Mouse (Mus musculus) E14TG2a.4 (cell line): ENCODE measurements at regions not wholly inside any gene's neighbourhood (a gene's known extent, or its start where the extent isn't known, plus 50 kb on each side); places are given as distances from the start of the nearest gene placed in this dataset.

Experiments
- CTCF ChIP-seq: conservative IDR thresholded peaks from 2 replicates; pipeline ENCODE4 v1.5.1; 2014; ENCODE audit warnings: low read length
- NANOG ChIP-seq: IDR thresholded peaks from 2 replicates; pipeline ENCODE4 v1.6.1; 2014; ENCODE audit warnings: borderline replicate concordance, low read length, mixed read lengths
- POU5F1 ChIP-seq: IDR thresholded peaks from 2 replicates; pipeline ENCODE4 v1.6.1; 2014; ENCODE audit warnings: low read length, borderline replicate concordance

GRCm38 (mm10) chr13:71342921-71343320, 501.3 kb upstream of the Adamts16 start:
- TF ChIP-seq CTCF, result no peak
- TF ChIP-seq NANOG, result no peak
- no peak for TF ChIP-seq POU5F1
